Mouse (Mus musculus) left cerebral cortex, postnatal 36 days (tissue): ENCODE results near the gene Tut1. TPM values are rescaled to one million over a fixed set of nuclear protein-coding genes. Genes with fewer than 3 reads are reported as not detected.
A peak's percentile ranks its signal among the peaks of the same experiment; 100 is the strongest.
"Not testable (repeated sequence)": the region's sequence is repeated elsewhere in the genome, so short reads cannot be mapped to it uniquely, and the experiment has no call there.

Source experiments
- DNase-seq, 2 experiments: peaks; one replicate each; pipeline ENCODE4 v3.0.0; 2021 to 2022; ENCODE audit warnings: low spot score in 2 of 2, mixed read lengths in 1 of 2
- intact Hi-C: fragments of 180-260 bp; cut with DNase I; formaldehyde crosslinking; loops from one replicate; pipeline ENCODE4 v1.15.1; 2025
- total RNA-seq, 2 experiments: library from RNA; stranded (reverse); gene quantifications; 2 replicates each; pipeline ENCODE4 v1.2.3; 2021

Tut1 gene
- total RNA-seq, 2 experiments from 2014 or later: 17.5 to 21.5 TPM

DNA sequence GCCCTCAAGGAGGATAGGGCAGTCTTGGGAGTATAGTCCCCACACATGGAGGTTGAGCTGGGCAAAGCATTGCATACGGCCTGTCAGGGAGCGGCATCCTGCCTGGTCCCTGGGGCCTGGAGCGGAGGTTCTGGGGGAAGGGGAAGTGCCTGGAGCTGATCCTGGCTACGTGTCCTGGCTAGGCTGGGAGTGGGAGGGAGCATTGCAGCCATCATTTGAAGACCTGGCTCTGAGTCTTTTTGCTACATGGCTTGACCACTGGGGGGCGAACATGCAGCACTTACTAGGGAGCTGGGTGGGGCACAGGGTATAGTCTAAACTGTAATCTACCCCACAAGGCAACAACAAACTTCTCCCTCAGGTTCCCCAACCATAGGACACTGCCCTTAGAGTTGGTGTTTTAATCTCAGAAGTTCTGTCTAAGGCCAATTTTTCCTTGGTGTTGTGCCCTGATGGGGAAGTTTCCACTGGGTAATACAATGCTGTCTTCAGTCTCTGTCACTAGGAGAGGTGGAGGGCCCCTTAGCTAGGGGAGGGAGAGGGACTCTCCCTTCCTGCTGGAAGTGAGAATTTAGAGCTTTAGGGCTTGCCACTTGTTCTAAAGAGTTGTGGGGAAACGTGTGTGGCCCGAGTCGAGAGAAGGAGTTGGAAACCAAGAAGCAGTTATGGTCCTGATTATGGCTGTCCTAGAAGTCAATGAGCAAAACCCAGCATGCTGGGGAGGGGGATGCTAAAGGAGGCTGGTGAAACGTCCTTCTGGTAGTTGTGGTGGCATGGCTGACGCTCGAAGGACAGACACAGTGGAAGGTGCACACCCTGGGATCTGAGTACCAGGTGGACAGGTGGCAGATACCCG is 39.4 kb downstream of the Tut1 start:
- DNase-seq: peak; percentile 59 to 74
- intact Hi-C loops: loop anchor here (1.0 kb wide), 1 partner anchor 89 kb away; no protein-coding TSS in a partner anchor

DNA sequence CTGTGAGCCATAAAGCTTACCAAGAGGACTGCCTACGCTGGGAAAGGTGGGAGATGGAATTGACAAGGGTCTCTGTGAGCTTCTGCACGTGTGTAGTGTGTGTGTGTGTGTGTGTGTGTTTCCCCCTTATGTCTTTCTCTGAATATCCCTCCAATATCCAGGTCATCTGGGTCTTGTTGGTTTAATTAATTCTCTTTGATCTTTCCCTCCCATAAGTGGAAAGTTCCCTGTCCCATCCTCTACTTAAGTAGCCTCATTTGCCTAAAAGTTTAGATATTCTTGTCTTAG is 39.9 kb downstream of the Tut1 start:
- intact Hi-C loops: loop anchor here (1.0 kb wide), 1 partner anchor 89 kb away; no protein-coding TSS in a partner anchor
- no peak for DNase-seq

DNA sequence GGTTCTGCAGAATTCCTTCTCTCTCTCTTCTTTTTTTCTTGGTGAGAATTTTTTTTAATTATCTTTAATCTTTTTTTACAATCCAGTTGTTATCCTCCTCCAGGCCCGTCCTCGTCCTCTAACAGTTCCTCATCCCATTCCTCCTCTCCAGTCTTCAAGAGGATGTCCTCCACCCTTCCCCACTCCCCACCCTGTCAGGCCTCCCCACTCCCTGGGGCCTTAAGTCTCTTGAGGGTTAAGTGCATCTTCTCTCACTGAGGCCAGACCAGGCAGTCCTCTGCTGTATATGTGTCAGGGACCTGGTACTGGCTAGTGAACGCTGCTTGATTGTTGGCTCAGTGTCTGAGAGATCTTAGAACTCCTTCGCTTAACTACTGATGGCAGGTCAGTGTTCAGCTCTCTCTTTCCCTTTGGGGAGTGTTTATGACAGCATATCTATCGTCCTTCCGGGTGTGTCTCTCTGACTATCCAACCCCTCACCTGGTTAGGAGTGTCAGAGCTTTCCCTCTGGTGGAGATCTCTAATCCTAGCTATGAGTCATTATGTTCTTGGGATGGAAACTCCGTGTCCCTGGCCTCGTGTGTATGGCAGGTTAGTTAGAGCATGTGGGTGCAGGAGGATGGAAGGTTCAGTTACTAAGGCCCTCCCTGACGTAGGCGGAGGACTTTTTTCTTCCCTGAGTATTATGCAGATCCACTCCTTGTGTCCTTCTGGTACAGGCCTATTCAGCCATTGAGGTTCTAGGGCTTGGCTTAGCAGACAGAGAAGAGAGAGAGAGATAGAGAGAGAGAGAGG is 41.4 kb downstream of the Tut1 start:
- DNase-seq: no peak
- intact Hi-C loops: no loop called here

DNA sequence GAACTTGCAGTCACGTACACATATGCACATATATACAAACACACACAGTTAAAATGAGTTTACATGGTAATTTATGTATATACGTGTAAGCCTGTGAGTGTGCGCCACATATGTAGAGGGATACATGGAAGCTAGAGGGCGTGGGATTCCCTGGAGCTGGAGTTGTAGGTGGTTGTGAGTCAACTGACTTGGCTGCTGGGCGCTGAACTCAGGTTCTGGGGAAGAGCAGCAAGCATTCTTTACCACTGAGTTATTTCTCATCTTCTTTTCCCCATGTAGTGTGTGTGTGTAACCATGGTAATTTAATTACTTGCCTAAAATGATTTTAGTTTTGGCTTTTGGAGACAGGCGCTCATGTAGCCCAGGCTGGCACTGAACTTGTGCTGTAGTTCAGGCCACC is 43.0 kb downstream of the Tut1 start:
- no peak for DNase-seq
- intact Hi-C loops: no loop called here

DNA sequence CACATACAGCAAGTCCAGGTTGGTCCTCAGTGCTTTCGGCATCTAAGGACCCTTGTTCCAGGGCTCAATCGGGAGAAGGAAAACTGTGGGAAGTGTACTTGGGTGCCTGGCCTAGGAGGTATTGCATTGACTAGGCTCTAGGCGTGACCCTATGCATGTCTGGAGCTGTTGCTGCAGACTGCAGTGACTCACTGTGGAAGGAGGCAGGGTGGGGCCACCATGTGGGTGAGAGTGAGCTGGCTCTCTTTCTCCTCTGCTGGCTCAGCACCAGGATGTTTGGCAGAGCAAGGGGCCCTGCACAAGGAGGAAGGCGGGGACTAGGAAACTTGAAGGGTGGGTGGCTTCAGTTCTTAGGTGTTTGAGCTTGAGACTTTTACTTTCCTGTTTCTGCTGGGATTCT is 43.9 kb downstream of the Tut1 start:
- intact Hi-C loops: no loop called here
- peak; percentile 67 to 76 for DNase-seq

DNA sequence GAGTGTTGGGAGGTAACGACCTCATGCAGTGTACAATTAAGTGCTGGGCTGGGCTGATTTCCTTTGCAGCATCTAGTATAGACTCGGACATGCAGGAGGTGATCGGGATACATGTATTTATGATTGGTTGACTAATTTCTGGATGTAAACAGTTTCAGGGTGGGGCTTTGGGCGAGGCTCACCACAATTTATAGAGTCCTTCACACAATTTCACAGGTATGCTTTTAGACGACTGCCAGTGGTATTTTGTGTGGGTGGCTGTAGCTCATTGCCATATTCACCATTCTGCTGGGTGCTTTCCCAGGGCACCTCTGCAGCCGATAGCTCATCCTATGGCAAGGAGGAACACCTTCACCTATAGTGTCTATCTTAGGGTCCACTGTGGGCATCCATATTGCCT is 44.9 kb downstream of the Tut1 start:
- no peak for DNase-seq
- intact Hi-C loops: no loop called here

DNA sequence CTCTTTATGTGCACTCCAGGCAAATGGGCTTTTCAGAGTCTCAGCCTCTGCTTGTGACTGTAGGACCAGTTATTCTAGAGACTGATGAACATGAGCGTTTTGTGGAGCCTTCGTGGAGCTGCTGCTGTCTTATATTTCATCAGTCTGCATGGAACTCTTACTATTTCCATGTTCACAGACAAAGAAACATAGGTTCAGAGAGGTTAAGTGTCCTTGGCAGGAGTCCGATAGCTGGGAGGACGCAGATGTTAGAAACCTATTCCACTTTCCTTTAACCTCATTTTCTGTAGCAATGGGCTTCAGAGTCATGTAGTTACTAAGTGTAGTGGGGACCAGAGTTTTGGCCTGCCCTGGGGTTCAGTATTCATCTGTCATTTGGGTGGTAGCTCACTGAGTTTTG is 45.6 kb downstream of the Tut1 start:
- DNase-seq: no peak
- intact Hi-C loops: no loop called here

DNA sequence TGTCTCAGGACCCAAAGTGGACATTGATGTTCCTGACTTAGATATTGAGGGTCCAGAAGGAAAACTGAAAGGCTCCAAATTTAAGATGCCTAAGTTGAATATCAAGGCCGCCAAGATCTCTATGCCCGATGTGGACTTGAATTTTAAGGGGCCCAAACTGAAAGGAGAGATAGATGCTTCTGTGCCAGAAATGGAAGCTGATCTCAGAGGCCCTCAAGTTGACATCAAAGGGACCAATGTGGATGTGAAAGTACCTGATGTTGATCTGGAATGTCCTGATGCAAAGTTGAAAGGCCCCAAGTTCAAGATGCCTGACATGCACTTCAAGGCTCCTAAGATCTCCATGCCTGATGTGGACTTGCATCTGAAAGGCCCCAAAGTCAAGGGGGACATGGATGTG is 53.3 kb downstream of the Tut1 start:
- DNase-seq: not testable (repeated sequence)

More for the DNA sequence above, 53.3 kb downstream of the Tut1 start:
- intact Hi-C loops: not testable (repeated sequence)

Other genes with a start within 250 kb of the Tut1 start
- 100 to 1,000 TPM; 151 to 173 TPM for gene Slc3a2, start 230.5 kb upstream of the Tut1 start, total RNA-seq
- gene Wdr74, start 218.0 kb upstream of the Tut1 start, total RNA-seq: 10 to 100 TPM; 50.8 to 55.2 TPM
- 1 to 10 TPM in 1 of 2 experiments, not detected in 1; 3.4 TPM for gene 1700092M07Rik, start 213.1 kb upstream of the Tut1 start, total RNA-seq
- 10 to 100 TPM; 57.9 to 81.8 TPM for gene Stx5a, start 212.4 kb upstream of the Tut1 start, total RNA-seq
- gene Nxf1, start 196.8 kb upstream of the Tut1 start, total RNA-seq: 10 to 100 TPM; 68.5 to 99.7 TPM
- gene Tmem223, start 182.9 kb upstream of the Tut1 start, total RNA-seq: 10 to 100 TPM; 68.5 to 75.9 TPM
- gene Tmem179b, start 179.4 kb upstream of the Tut1 start, total RNA-seq: 10 to 100 TPM in 1 of 2 experiments, 1 to 10 TPM in 1; 8.9 to 11.0 TPM
- 10 to 100 TPM; 12.5 to 14.4 TPM for gene Taf6l, start 167.4 kb upstream of the Tut1 start, total RNA-seq
- 100 to 1,000 TPM; 102 to 107 TPM for gene Polr2g, start 155.3 kb upstream of the Tut1 start, total RNA-seq
- 1 to 10 TPM; 4.9 to 6.3 TPM for gene Zbtb3, start 151.3 kb upstream of the Tut1 start, total RNA-seq
- 10 to 100 TPM; 33.1 to 33.3 TPM for gene Ttc9c, start 134.5 kb upstream of the Tut1 start, total RNA-seq
- gene Hnrnpul2, start 133.8 kb upstream of the Tut1 start, total RNA-seq: 100 to 1,000 TPM; 110 to 118 TPM
- gene AC129217.1, start 124.1 kb upstream of the Tut1 start, total RNA-seq: not detected
- 100 to 1,000 TPM; 118 TPM for gene Bscl2, start 116.4 kb upstream of the Tut1 start, total RNA-seq
- gene Gng3, start 114.7 kb upstream of the Tut1 start, total RNA-seq: 100 to 1,000 TPM; 190 to 230 TPM
- gene Lrrn4cl, start 103.1 kb upstream of the Tut1 start, total RNA-seq: 1 to 10 TPM; 1.3 to 1.6 TPM
- gene Ubxn1, start 82.4 kb upstream of the Tut1 start, total RNA-seq: 100 to 1,000 TPM in 1 of 2 experiments, 10 to 100 TPM in 1; 92.2 to 101 TPM
- 10 to 100 TPM; 32.1 to 39.8 TPM for gene Uqcc3, start 72.9 kb upstream of the Tut1 start, total RNA-seq
- gene Lbhd1, start 70.1 kb upstream of the Tut1 start, total RNA-seq: 1 to 10 TPM; 4.8 to 5.0 TPM
- gene Gm49403, start 69.9 kb upstream of the Tut1 start, total RNA-seq: not detected
- 10 to 100 TPM; 21.6 to 26.6 TPM for gene 1810009A15Rik, start 65.0 kb upstream of the Tut1 start, total RNA-seq
- 1 to 10 TPM in 1 of 2 experiments, not detected in 1; 7.6 TPM for gene Gm49416, start 64.9 kb upstream of the Tut1 start, total RNA-seq
- 10 to 100 TPM; 22.4 to 25.3 TPM for gene Ints5, start 60.8 kb upstream of the Tut1 start, total RNA-seq
- 100 to 1,000 TPM in 1 of 2 experiments, 10 to 100 TPM in 1; 95.3 to 102 TPM for gene Ganab, start 55.8 kb upstream of the Tut1 start, total RNA-seq
- gene B3gat3, start 33.5 kb upstream of the Tut1 start, total RNA-seq: 100 to 1,000 TPM; 167 to 187 TPM
- gene Rom1, start 24.5 kb upstream of the Tut1 start, total RNA-seq: 1 to 10 TPM; 7.0 to 7.2 TPM
- 10 to 100 TPM in 1 of 2 experiments, 1 to 10 TPM in 1; 9.6 to 12.6 TPM for gene Eml3, start 24.3 kb upstream of the Tut1 start, total RNA-seq
- 10 to 100 TPM; 43.9 to 52.0 TPM for gene Mta2, start 12.0 kb upstream of the Tut1 start, total RNA-seq
- gene Eef1g, start 13.2 kb downstream of the Tut1 start, total RNA-seq: 100 to 1,000 TPM; 219 to 232 TPM
- 10 to 100 TPM; 16.6 to 32.1 TPM for gene Ahnak, start 35.4 kb downstream of the Tut1 start, total RNA-seq
- not detected for gene Scgb1a1, start 134.1 kb downstream of the Tut1 start, total RNA-seq
- gene Asrgl1, start 181.8 kb downstream of the Tut1 start, total RNA-seq: 100 to 1,000 TPM; 136 to 137 TPM